14 mouse cellular contexts compared by ENCODE assay signal in the genomic region with DNA sequence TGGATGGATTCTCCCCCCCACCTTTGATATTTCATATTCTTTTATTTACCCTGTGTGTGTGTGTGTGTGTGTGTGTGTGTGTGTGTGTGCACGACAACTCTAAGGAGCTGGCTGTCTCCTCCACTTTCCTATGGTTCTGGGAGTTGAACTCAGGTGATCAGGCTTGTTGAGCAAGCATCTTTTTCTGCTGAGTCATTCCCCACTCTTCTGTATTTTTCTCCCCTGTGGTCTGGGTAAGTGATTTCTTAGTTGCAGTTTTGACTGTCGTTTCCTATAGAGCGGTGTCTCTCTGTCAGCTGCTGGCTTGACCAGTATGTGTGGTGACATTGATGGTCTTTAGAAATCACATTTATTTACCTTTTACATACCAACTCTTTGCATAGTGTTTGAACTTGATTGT. TPM values are rescaled to one million over a fixed set of nuclear protein-coding genes. Genes with fewer than 3 reads are reported as not detected.
DNase-seq lines count a peak whose midpoint lies in the region; ATAC-seq and TF ChIP-seq lines count a peak whose summit lies in the region.
"Had no signal": no experiment of that assay in that cellular context is flagged by ENCODE, and none has a peak within 500 bp of the region (broad histone marks: within the 10 kb centered on the region; RNA-seq: fewer than 3 reads in every experiment).

No protein-coding gene starts in this region.

- WGBS in intestine, embryonic 16.5 days: 73% methylated on average over 3 of the region's 3 CpGs
- WGBS in intestine, postnatal 0 days: 58% methylated on average over 3 of the region's 3 CpGs
- WGBS in midbrain, embryonic 10.5 days: 91% methylated on average over 3 of the region's 3 CpGs

- peak; percentile 46 for DNase-seq in MEL (ENCODE audit: low read depth, low spot score)
- DNase-seq in induced T-regulatory cell, adult 2 months (ENCODE audit: low read depth): peak; percentile 51
- DNase-seq in left cerebral cortex, adult 11 months (ENCODE audit: low spot score): no peak
- DNase-seq in midbrain, embryonic 10.5 days (ENCODE audit: low spot score): no peak
- DNase-seq in adrenal gland, postnatal 4 days (ENCODE audit: low spot score in 2 of 2): no peak
- DNase-seq: B cell, adult 2 months; cerebellum, adult 11 months; right cerebral cortex, adult 18-20 months had no signal

- no peak for TF ChIP-seq RAD21 in MEL (IDR thresholded peaks at IDR 0.05; ENCODE audit: low read depth, low read length)

- H3K27me3 ChIP-seq in intestine, embryonic 16.5 days (replicated peaks; ENCODE audit: control insufficient read depth, insufficient read depth, low read length): no peaks in the 10 kb centered on the region
- H3K27me3 ChIP-seq in intestine, postnatal 0 days (replicated peaks; ENCODE audit: control insufficient read depth, insufficient read depth, low read length): no peaks in the 10 kb centered on the region
- no peaks in the 10 kb centered on the region for H3K27me3 ChIP-seq in MEL (ENCODE audit: control insufficient read depth in 1 of 2, insufficient read depth in 2 of 2, low read length in 2 of 2)
- H3K27me3 ChIP-seq in midbrain, embryonic 10.5 days (ENCODE audit: low read depth, poor library complexity, severe bottlenecking): no peaks in the 10 kb centered on the region
- H3K27me3 ChIP-seq: embryonic facial prominence, embryonic 12.5 days; neural tube, embryonic 15.5 days had no signal

- H3K27ac ChIP-seq in intestine, embryonic 16.5 days (ENCODE audit: low read length): no peak overlapping the region
- H3K27ac ChIP-seq in intestine, postnatal 0 days (ENCODE audit: low read depth, low read length): no peak overlapping the region
- H3K27ac ChIP-seq in MEL (ENCODE audit: control insufficient read depth, low read depth, low read length): no peak overlapping the region
- H3K27ac ChIP-seq in midbrain, embryonic 10.5 days (replicated peaks): no peak overlapping the region
- H3K27ac ChIP-seq: embryonic facial prominence, embryonic 12.5 days; neural tube, embryonic 15.5 days had no signal

- no peak overlapping the region for H3K4me2 ChIP-seq in intestine, embryonic 16.5 days (ENCODE audit: low read depth, low read length)
- H3K4me2 ChIP-seq in intestine, postnatal 0 days (replicated peaks; ENCODE audit: low read depth): no peak overlapping the region
- H3K4me2 ChIP-seq: embryonic facial prominence, embryonic 12.5 days; midbrain, embryonic 11.5 days; neural tube, embryonic 15.5 days had no signal

- no peaks in the 10 kb centered on the region for H3K9me3 ChIP-seq in intestine, embryonic 16.5 days (ENCODE audit: control insufficient read depth, low read length)
- no peaks in the 10 kb centered on the region for H3K9me3 ChIP-seq in intestine, postnatal 0 days (ENCODE audit: control insufficient read depth)
- no peaks in the 10 kb centered on the region for H3K9me3 ChIP-seq in MEL (replicated peaks; ENCODE audit: insufficient read depth, low read length)
- H3K9me3 ChIP-seq in midbrain, embryonic 10.5 days (replicated peaks): no peaks in the 10 kb centered on the region
- H3K9me3 ChIP-seq: neural tube, embryonic 15.5 days had no signal

- no peaks in the 10 kb centered on the region for H3K36me3 ChIP-seq in intestine, embryonic 16.5 days (ENCODE audit: control insufficient read depth, insufficient read depth, low read length)
- no peaks in the 10 kb centered on the region for H3K36me3 ChIP-seq in intestine, postnatal 0 days (ENCODE audit: control insufficient read depth, insufficient read depth)
- H3K36me3 ChIP-seq in MEL (ENCODE audit: control insufficient read depth in 1 of 2, insufficient read depth in 2 of 2, low read length in 2 of 2): peaks cover 0 to 2% of the 10 kb centered on the region in 2 experiments; a peak in 2 of 4 replicates
- H3K36me3 ChIP-seq in midbrain, embryonic 10.5 days: peaks cover 17% of the 10 kb centered on the region

- 0 out of 2 replicates have a peak, but pooled peaks have one; percentile 21 for ATAC-seq in intestine, embryonic 16.5 days
- ATAC-seq in intestine, postnatal 0 days: no peak
- peak; percentile 88 for ATAC-seq in megakaryocyte progenitor cell, adult 5-6 weeks (replicated peaks; ENCODE audit: poor library complexity)

- H3K4me1 ChIP-seq in intestine, embryonic 16.5 days (ENCODE audit: control insufficient read depth, insufficient read depth, low read length): no peaks in the 10 kb centered on the region
- no peaks in the 10 kb centered on the region for H3K4me1 ChIP-seq in intestine, postnatal 0 days (replicated peaks; ENCODE audit: control insufficient read depth, insufficient read depth, low read length)
- H3K4me1 ChIP-seq in MEL (ENCODE audit: control insufficient read depth in 1 of 2, insufficient read depth in 2 of 2, low read length in 2 of 2): peaks cover 4 to 6% of the 10 kb centered on the region in 2 experiments; a peak in 3 of 4 replicates
- H3K4me1 ChIP-seq in midbrain, embryonic 10.5 days: no peaks in the 10 kb centered on the region
- H3K4me1 ChIP-seq: embryonic facial prominence, embryonic 12.5 days; neural tube, embryonic 15.5 days had no signal

- no peak for TF ChIP-seq EP300 in MEL (IDR thresholded peaks at IDR 0.05; ENCODE audit: low read depth in 1 of 2, low read length in 2 of 2)

- H3K9ac ChIP-seq in intestine, embryonic 16.5 days (ENCODE audit: low read depth, low read length): no peak overlapping the region
- no peak overlapping the region for H3K9ac ChIP-seq in intestine, postnatal 0 days (ENCODE audit: low read depth, low read length)
- no peak overlapping the region for H3K9ac ChIP-seq in MEL (ENCODE audit: control insufficient read depth, low read depth, low read length, poor library complexity, severe bottlenecking)
- H3K9ac ChIP-seq: embryonic facial prominence, embryonic 12.5 days; neural tube, embryonic 15.5 days had no signal

- TF ChIP-seq POLR2A in MEL (IDR thresholded peaks at IDR 0.05; ENCODE audit: control insufficient read depth in 1 of 2, insufficient read depth in 1 of 2, low read depth in 1 of 2, low read length in 2 of 2, poor library complexity in 1 of 2): no peak

- H3K79me2 ChIP-seq in MEL (ENCODE audit: control insufficient read depth, insufficient read depth, low read length, poor library complexity): no peaks in the 10 kb centered on the region

- no peak overlapping the region for H3K4me3 ChIP-seq in intestine, embryonic 16.5 days (ENCODE audit: low read length)
- H3K4me3 ChIP-seq in intestine, postnatal 0 days (ENCODE audit: low read depth, low read length): no peak overlapping the region
- no peak overlapping the region for H3K4me3 ChIP-seq in MEL (ENCODE audit: control insufficient read depth in 1 of 2, insufficient read depth in 1 of 2, low read depth in 2 of 2, low read length in 2 of 2)
- no peak overlapping the region for H3K4me3 ChIP-seq in midbrain, embryonic 10.5 days
- H3K4me3 ChIP-seq: embryonic facial prominence, embryonic 12.5 days; neural tube, embryonic 15.5 days had no signal

- no peak for TF ChIP-seq CTCF in intestine, postnatal 0 days (IDR thresholded peaks at IDR 0.05; ENCODE audit: low read depth)
- no peak for TF ChIP-seq CTCF in MEL (IDR thresholded peaks at IDR 0.05 in 2 of 3, conservative IDR thresholded peaks at IDR 0.05 in 1 of 3; ENCODE audit: control insufficient read depth in 1 of 3, insufficient read depth in 1 of 3, low read depth in 2 of 3, low read length in 3 of 3, poor library complexity in 1 of 3, severe bottlenecking in 1 of 3)

TF ChIP-seq in MEL, 35 proteins besides CTCF, POLR2A, EP300 and RAD21 (continues in another document):
- TF ChIP-seq UBTF (IDR thresholded peaks at IDR 0.05; ENCODE audit: borderline replicate concordance, insufficient read depth, low read depth, low read length) (no peak), CHD2 (IDR thresholded peaks at IDR 0.05; ENCODE audit: low read length) (no peak), MAFK (IDR thresholded peaks at IDR 0.05; ENCODE audit: borderline replicate concordance, low read depth, low read length) (0 out of 2 replicates have a peak, but pooled peaks have one; percentile 33), GABPA (IDR thresholded peaks at IDR 0.05; ENCODE audit: low read depth, low read length) (peak; percentile 67; the same call in 1 of the 2 replicates)

RNA-seq across cellular contexts. Expression of a gene that starts 11.8 kb away (rescaled TPM):
- polyA plus RNA-seq in intestine, embryonic 16.5 days (2015; fragmentation: Nextera tagmentation; extraction: Ambion mirVana): 8.6 and 9.6 TPM in 2 replicates
- polyA plus RNA-seq in intestine, postnatal 0 days (2015; fragmentation: Nextera tagmentation; extraction: Ambion mirVana): 10.6 and 11.1 TPM in 2 replicates
- total RNA-seq in MEL (2012; rRNA removed): 4.2 and 4.4 TPM in 2 replicates
- polyA plus RNA-seq in MEL (2012; ENCODE audit: insufficient read depth in 1 of 2, insufficient read length in 2 of 2, low read depth in 1 of 2, low replicate concordance in 2 of 2, missing spikeins in 1 of 2): 1 to 10 TPM in 1 of 2 experiments, not detected in 1; 6.1 TPM
- 4.5 and 7.3 TPM in 2 replicates for total RNA-seq in megakaryocyte progenitor cell, adult 5-6 weeks (2015)
- total RNA-seq in megakaryocyte progenitor cell, adult 5-6 weeks (2017): 5.4 and 6.2 TPM in 2 replicates
- polyA plus RNA-seq in midbrain, embryonic 10.5 days (2016; fragmentation: Nextera tagmentation; extraction: Ambion mirVana): 4.8 and 7.0 TPM in 2 replicates
- total RNA-seq in adrenal gland, postnatal 4 days (2021): 10 to 100 TPM; 21.4 to 22.8 TPM

RNA-seq across cellular contexts. Expression of a gene that starts 15.0 kb away (rescaled TPM):
- 1,225 and 1,412 TPM in 2 replicates for polyA plus RNA-seq in intestine, embryonic 16.5 days (2015; fragmentation: Nextera tagmentation; extraction: Ambion mirVana)
- 922 and 974 TPM in 2 replicates for polyA plus RNA-seq in intestine, postnatal 0 days (2015; fragmentation: Nextera tagmentation; extraction: Ambion mirVana)
- 1,732 and 2,078 TPM in 2 replicates for total RNA-seq in MEL (2012; rRNA removed)
- polyA plus RNA-seq in MEL (2012; ENCODE audit: insufficient read depth in 1 of 2, insufficient read length in 2 of 2, low read depth in 1 of 2, low replicate concordance in 2 of 2, missing spikeins in 1 of 2): 1,000 to 10,000 TPM; 1,006 to 3,472 TPM
- total RNA-seq in megakaryocyte progenitor cell, adult 5-6 weeks (2015): 1,493 and 1,629 TPM in 2 replicates
- total RNA-seq in megakaryocyte progenitor cell, adult 5-6 weeks (2017): 1,461 and 1,542 TPM in 2 replicates
- 3,193 and 3,605 TPM in 2 replicates for polyA plus RNA-seq in midbrain, embryonic 10.5 days (2016; fragmentation: Nextera tagmentation; extraction: Ambion mirVana)
- total RNA-seq in adrenal gland, postnatal 4 days (2021): 100 to 1,000 TPM; 360 to 373 TPM

RNA-seq across cellular contexts. Expression of a gene that starts 39.0 kb away (rescaled TPM):
- polyA plus RNA-seq in intestine, embryonic 16.5 days (2015; fragmentation: Nextera tagmentation; extraction: Ambion mirVana): 160 and 162 TPM in 2 replicates
- polyA plus RNA-seq in intestine, postnatal 0 days (2015; fragmentation: Nextera tagmentation; extraction: Ambion mirVana): 156 and 160 TPM in 2 replicates
- 73.3 and 77.5 TPM in 2 replicates for total RNA-seq in MEL (2012; rRNA removed)
- polyA plus RNA-seq in MEL (2012; ENCODE audit: insufficient read depth in 1 of 2, insufficient read length in 2 of 2, low read depth in 1 of 2, low replicate concordance in 2 of 2, missing spikeins in 1 of 2): 10 to 100 TPM in 1 of 2 experiments, not detected in 1; 88.3 TPM
- total RNA-seq in megakaryocyte progenitor cell, adult 5-6 weeks (2015): 61.3 and 77.5 TPM in 2 replicates
- total RNA-seq in megakaryocyte progenitor cell, adult 5-6 weeks (2017): 66.2 and 76.7 TPM in 2 replicates
- polyA plus RNA-seq in midbrain, embryonic 10.5 days (2016; fragmentation: Nextera tagmentation; extraction: Ambion mirVana): 91.6 and 91.8 TPM in 2 replicates
- 10 to 100 TPM; 63.6 to 68.8 TPM for total RNA-seq in adrenal gland, postnatal 4 days (2021)

Comparison
In these comparisons a context has a peak if more than half of its experiments do, and no peak if none do; other contexts are left out.
1. DNase-seq: peak in MEL (single experiment) and induced T-regulatory cell, adult 2 months (single experiment); none in left cerebral cortex, adult 11 months (single experiment), midbrain, embryonic 10.5 days (single experiment) and adrenal gland, postnatal 4 days (0 of 2).